Mouse (Mus musculus) cerebellum, adult 9-10 months (tissue): Measurements from ENCODE around the gene Dhrs1.

Experiments
- DNase-seq: peaks from one replicate; pipeline ENCODE4 v3.0.0; 2022

Dhrs1 gene

GRCm38 (mm10) chr14:55721076-55721475 is 24.4 kb downstream of the Dhrs1 start:
- peak; percentile 33 for DNase-seq

DNA sequence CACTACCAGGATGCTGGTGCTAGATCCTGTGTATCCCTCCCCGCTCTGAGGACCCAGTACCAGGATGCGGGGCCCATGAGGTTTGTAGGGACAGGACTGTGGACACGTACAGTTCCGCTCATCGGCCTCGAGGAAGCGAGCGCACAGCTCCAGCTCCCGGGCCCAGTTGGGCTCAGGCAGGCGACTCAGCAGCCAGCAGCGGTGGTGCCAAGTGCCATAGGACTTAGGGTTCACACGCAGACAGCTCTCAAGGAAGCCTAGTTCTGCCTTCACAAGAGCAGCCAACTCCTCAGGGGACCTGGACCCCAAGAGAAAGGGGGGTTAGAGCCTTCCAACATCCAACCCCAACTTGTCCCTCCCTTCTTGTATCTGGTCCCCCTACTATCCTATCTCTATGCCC is 24.8 kb downstream of the Dhrs1 start:
- DNase-seq: no peak

DNA sequence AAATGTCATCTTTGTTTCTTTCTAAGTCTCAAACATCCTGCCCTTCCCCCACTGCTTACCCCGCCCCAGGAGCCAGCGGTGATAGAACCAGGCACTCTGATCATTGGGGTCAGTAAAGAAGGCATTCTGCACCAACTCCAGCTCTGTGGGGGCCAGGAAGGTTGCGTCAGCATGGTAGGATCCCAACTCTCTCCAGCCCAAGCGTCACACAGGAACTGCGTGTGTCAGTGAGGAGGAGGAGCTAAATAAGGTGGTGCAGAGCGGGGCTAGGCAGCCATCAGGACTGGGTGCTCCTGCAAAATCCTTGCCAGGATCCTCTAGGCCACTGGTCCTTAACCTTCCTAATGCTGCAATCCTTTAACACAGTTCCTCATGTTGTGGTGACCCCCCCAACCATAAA is 25.8 kb downstream of the Dhrs1 start:
- no peak for DNase-seq

- no peak for DNase-seq
Measured at GRCm38 (mm10) chr14:55716884-55717283, 28.6 kb downstream of the Dhrs1 start.

DNA sequence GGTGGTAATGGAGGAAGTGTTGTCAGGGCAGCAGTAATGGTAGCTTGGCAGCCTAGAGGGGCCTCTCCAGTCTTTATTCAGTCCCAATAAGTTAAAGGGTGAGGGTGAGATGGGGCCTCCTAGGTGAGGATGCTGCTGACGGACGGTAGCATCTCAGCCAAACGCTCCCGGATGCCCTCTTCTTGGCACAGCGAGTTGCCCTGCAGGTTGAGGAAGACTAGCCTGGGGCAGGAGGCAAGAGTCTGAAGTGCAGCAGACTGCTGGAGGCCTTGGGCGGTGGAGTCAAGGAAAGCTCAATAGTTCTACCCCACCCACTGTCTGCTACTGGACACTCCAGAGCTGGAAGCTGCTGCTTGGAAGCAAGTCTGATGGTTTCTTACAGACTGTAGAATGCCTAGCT is 29.2 kb downstream of the Dhrs1 start:
- no peak for DNase-seq

DNA sequence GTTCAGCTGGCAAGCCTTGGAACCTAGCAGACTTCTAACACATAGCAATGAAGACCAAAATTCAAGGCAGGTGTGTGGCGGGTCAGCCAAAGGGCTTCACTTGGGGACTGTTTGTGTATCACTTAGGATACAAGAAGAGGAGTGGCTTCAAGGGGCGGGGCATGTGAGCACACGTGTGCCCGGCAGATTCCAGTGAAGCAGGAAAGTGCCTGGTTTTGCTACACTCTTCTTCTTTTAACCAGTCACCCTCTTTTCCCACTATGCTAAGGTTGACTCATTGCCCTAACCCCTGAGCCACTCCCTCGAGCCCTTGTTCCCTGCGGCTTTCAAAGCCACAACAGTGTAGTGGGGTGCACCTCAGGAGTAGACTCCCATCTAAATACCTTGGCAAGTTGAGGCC is 30.6 kb downstream of the Dhrs1 start:
- no peak for DNase-seq

- no peak for DNase-seq
Measured at GRCm38 (mm10) chr14:55713729-55714122, 31.8 kb downstream of the Dhrs1 start, which contains the start of gene Tgm1. Tgm1 (minus strand) TSS chr14:55713926.

GRCm38 (mm10) chr14:55713007-55713728 is 32.3 kb downstream of the Dhrs1 start:
- DNase-seq: no peak

- no peak for DNase-seq
Measured at GRCm38 (mm10) chr14:55711786-55712185, 33.7 kb downstream of the Dhrs1 start.

GRCm38 (mm10) chr14:55709509-55709908 is 36.0 kb downstream of the Dhrs1 start:
- DNase-seq: no peak

DNA sequence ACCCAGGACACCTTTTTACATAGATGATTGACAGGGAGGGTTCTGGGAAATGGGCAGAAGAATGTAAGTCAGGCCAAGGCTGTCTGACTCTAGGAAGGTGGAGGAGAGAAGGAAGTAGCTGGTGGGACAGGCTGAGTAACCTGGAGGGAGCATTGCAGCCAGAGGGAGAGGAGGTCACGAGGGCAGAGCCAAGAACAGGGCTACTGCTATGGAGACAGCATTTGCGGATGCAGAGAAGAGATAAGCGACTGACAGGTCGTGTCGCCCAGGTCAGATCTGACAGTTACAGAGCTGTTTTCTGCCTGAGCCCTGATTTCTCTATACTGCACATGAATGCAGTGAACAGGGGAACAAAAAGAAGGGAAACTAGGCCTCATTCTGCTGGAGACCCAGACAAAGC is 38.1 kb downstream of the Dhrs1 start:
- no peak for DNase-seq

GRCm38 (mm10) chr14:55706051-55706600 is 39.4 kb downstream of the Dhrs1 start:
- no peak for DNase-seq

DNA sequence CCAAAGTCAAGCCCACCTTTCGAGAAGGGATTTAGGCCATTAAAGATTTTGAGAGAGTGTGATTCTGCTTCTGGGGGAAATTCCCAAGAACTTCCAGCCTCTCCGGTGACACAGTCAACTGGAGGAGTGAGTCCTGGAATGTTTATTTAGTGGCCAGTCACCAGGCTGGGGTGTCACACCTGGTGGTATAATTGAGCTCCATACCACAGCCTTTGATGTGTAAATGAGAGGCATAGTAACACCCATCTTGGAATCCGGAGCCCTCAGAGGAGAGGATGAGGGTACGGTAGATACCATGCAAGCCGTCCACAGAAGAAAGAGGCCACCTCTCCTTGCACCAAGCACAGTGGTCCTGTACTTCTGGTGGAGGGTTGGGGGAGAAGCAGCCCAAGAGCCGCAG is 42.7 kb downstream of the Dhrs1 start:
- DNase-seq: no peak

DNA sequence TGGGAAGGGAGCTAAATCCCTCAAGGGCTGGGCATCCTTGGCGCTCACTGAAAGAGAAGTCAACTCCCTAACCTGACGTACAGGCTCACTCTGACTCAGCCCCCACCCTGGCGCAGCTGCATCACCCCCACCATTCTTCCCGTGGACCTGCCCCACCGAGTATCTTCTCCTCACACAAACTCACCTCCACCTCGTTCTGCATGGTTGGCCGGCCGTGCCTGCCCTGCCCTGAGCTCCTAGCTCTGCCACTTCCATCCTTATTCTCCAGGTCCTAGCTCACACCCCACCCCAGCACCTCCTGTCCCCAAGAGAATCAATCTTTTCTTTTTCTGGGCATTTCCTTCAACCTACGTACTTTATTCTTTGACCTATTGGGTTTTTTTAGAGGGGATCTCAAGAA is 44.4 kb downstream of the Dhrs1 start:
- no peak for DNase-seq

GRCm38 (mm10) chr14:55697226-55697625 is 48.3 kb downstream of the Dhrs1 start:
- no peak for DNase-seq

DNA sequence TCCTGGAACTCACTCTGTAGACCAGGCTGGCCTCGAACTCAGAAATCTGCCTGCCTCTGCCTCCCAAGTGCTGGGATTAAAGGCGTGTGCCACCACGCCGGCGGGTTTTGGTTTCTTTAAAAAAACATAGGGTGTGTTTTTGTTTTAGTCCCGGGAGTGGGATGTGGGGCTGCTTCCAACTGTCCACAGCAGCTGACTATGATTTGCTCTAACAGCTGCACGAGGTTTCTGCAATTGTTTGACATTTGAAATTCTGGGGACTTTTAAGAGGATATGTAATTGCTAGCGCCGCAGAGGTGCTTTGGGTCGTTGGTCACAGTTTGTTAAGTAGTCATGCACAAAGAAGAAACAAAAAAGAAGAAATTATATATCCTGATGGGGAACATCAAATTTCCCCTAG is 56.1 kb downstream of the Dhrs1 start:
- no peak for DNase-seq
